Comparison of ENCODE assay signal across 9 mouse cellular contexts in genomic region chr10:67984271-67984943, GRCm38 (mm10). TPM values are rescaled to one million over a fixed set of nuclear protein-coding genes. Genes with fewer than 3 reads are reported as not detected.
DNase-seq lines count a peak whose midpoint lies in the region; ATAC-seq and TF ChIP-seq lines count a peak whose summit lies in the region.
"Had no signal": no experiment of that assay in that cellular context is flagged by ENCODE, and none has a peak within 500 bp of the region (broad histone marks: within the 10 kb centered on the region; RNA-seq: fewer than 3 reads in every experiment).

No protein-coding gene starts in this region.

- 58% methylated on average over 13 of the region's 13 CpGs for WGBS in hindbrain, embryonic 11.5 days

- intact Hi-C loops in gastrocnemius, adult 2 months (cut with DNase I) = loop anchor here (5.0 to 10.0 kb wide), 2 partner anchors 450 to 667 kb away; partner anchors contain the start of gene Egr2
- intact Hi-C loops in gastrocnemius, postnatal 14 days (cut with DNase I; ENCODE audit: low total_unique reads) = loop anchor here (5.0 kb wide), 1 partner anchor 112 kb away; no protein-coding TSS in a partner anchor

- peak; percentile 83 for TF ChIP-seq CTCF in gastrocnemius, adult 2 months (IDR thresholded peaks at IDR 0.05)

- H3K27ac ChIP-seq in gastrocnemius, adult 2 months = no peak overlapping the region
- no peak overlapping the region for H3K27ac ChIP-seq in hindbrain, embryonic 11.5 days (ENCODE audit: low read depth, low read length)
- H3K27ac ChIP-seq: limb, embryonic 15.5 days had no signal

- no peaks in the 10 kb centered on the region for H3K4me1 ChIP-seq in hindbrain, embryonic 11.5 days (replicated peaks; ENCODE audit: control insufficient read depth, insufficient read depth, low read length)
- H3K4me1 ChIP-seq: limb, embryonic 15.5 days had no signal

- H3K27me3 ChIP-seq in hindbrain, embryonic 11.5 days (ENCODE audit: control insufficient read depth, insufficient read depth, low read length) = no peaks in the 10 kb centered on the region
- H3K27me3 ChIP-seq: limb, embryonic 15.5 days had no signal

- no peak overlapping the region for H3K9ac ChIP-seq in hindbrain, embryonic 11.5 days (ENCODE audit: low read depth, low read length)
- H3K9ac ChIP-seq: limb, embryonic 15.5 days had no signal

- no peak overlapping the region for H3K4me2 ChIP-seq in hindbrain, embryonic 11.5 days (replicated peaks; ENCODE audit: low read depth, low read length)
- H3K4me2 ChIP-seq: limb, embryonic 15.5 days had no signal

- ATAC-seq in erythroblast, adult 5-6 weeks (replicated peaks; ENCODE audit: low FRiP score, poor library complexity, severe bottlenecking) = peak; percentile 74
- ATAC-seq in hindbrain, embryonic 11.5 days (ENCODE audit: low FRiP score) = peak; percentile 58
- ATAC-seq in megakaryocyte progenitor cell, adult 5-6 weeks (replicated peaks; ENCODE audit: poor library complexity) = peak; percentile 90

- DNase-seq in gastrocnemius, adult 2 months = peak; percentile 36
- no peak for DNase-seq in gastrocnemius, postnatal 14 days
- peak; percentile 55 to 62 for DNase-seq in adrenal gland, postnatal 36 days
- peak; percentile 75 for DNase-seq in hindbrain, embryonic 11.5 days (ENCODE audit: low spot score)
- DNase-seq in left cerebral cortex, adult 11 months (ENCODE audit: low spot score) = peak; percentile 65
- peak; percentile 45 for DNase-seq in right cerebral cortex, postnatal 14 days

- no peak overlapping the region for H3K4me3 ChIP-seq in gastrocnemius, adult 2 months
- no peak overlapping the region for H3K4me3 ChIP-seq in hindbrain, embryonic 11.5 days (ENCODE audit: low read depth, low read length)
- H3K4me3 ChIP-seq: limb, embryonic 15.5 days had no signal

- H3K36me3 ChIP-seq in hindbrain, embryonic 11.5 days (ENCODE audit: control insufficient read depth, insufficient read depth, low read length) = no peaks in the 10 kb centered on the region

- H3K9me3 ChIP-seq in hindbrain, embryonic 11.5 days (ENCODE audit: control insufficient read depth, low read length) = no peaks in the 10 kb centered on the region
- H3K9me3 ChIP-seq: limb, embryonic 15.5 days had no signal

RNA-seq across cellular contexts. Expression of gene Rtkn2, which starts 5.0 kb away (rescaled TPM):
- under 1 TPM; 0.11 to 0.31 TPM for total RNA-seq in gastrocnemius, adult 2 months (2021)
- 1 to 10 TPM; 1.1 to 1.8 TPM for total RNA-seq in gastrocnemius, postnatal 14 days (2021)
- under 1 TPM; 0.17 to 0.46 TPM for total RNA-seq in adrenal gland, postnatal 36 days (2021)
- total RNA-seq in erythroblast, adult 5-6 weeks (2015; ENCODE audit: low replicate concordance) = 1.3 and 7.1 TPM in 2 replicates
- total RNA-seq in erythroblast, adult 5-6 weeks (2017; ENCODE audit: low replicate concordance) = 2.9 and 3.6 TPM in 2 replicates
- polyA plus RNA-seq in hindbrain, embryonic 11.5 days (2014; fragmentation: Nextera tagmentation; extraction: Ambion mirVana) = 17.7 and 17.8 TPM in 2 replicates
- total RNA-seq in megakaryocyte progenitor cell, adult 5-6 weeks (2015) = 5.6 and 7.2 TPM in 2 replicates
- 11.3 and 13.3 TPM in 2 replicates for total RNA-seq in megakaryocyte progenitor cell, adult 5-6 weeks (2017)
